Comparison of ENCODE assay signal across 21 mouse cellular contexts in genomic region chr11:44811007-44811406, GRCm38 (mm10).
DNase-seq lines count a peak whose midpoint lies in the region; ATAC-seq lines count a peak whose summit lies in the region.
"Had no signal": no experiment of that assay in that cellular context is flagged by ENCODE, and none has a peak within 500 bp of the region (broad histone marks: within the 10 kb centered on the region; RNA-seq: fewer than 3 reads in every experiment).

No protein-coding gene starts in this region.

- peak; percentile 67 for ATAC-seq in granulocyte monocyte progenitor cell, adult 5-6 weeks (replicated peaks; ENCODE audit: poor library complexity, severe bottlenecking)
- ATAC-seq in megakaryocyte progenitor cell, adult 5-6 weeks (replicated peaks; ENCODE audit: poor library complexity): peak; percentile 63
- ATAC-seq: activated CD4-positive, CD25-positive, alpha-beta regulatory T cell, adult 4 months; CD4-positive, CD25-positive, alpha-beta regulatory T cell, adult 4 months; forebrain, embryonic 13.5 days; forebrain, embryonic 15.5 days; forebrain, postnatal 0 days; Patski had no signal

- DNase-seq in adrenal gland, postnatal 14 days: peak; percentile 14
- DNase-seq in adrenal gland, postnatal 10 days: no peak
- DNase-seq in adipocyte (ENCODE audit: low spot score): peak; percentile 74
- DNase-seq in kidney, postnatal 25 days: no peak
- no peak for DNase-seq in left cerebral cortex, adult 11 months (ENCODE audit: low spot score)
- DNase-seq: adrenal gland, adult 2 months; adrenal gland, postnatal 25 days; B cell, adult 2 months; cerebellum, adult 11-12 months; cerebellum, adult 2 months; cerebellum, adult 9-10 months; cerebellum, postnatal 10 days; cerebellum, postnatal 25 days; forebrain, postnatal 0 days had no signal

Comparison
In these comparisons a context has a peak if more than half of its experiments do, and no peak if none do; other contexts are left out.
1. DNase-seq: peak in adrenal gland, postnatal 14 days (single experiment) and adipocyte (single experiment); none in adrenal gland, postnatal 10 days (single experiment), kidney, postnatal 25 days (0 of 2) and left cerebral cortex, adult 11 months (single experiment).